Mouse (Mus musculus): Measurements from ENCODE around the gene Dmac2. TPM values are rescaled to one million over a fixed set of nuclear protein-coding genes. Genes with fewer than 3 reads are reported as not detected.

Gene Dmac2
- polyA plus RNA-seq, 1 experiment: 0.73 TPM

- Histone ChIP-seq H3K9me3 (ENCODE audit: control insufficient read depth, low read length) (no peaks in the 10 kb centered on the region), H3K4me3 (replicated peaks) (no peak overlapping the region), H3K4me1 (ENCODE audit: control insufficient read depth) (no peaks in the 10 kb centered on the region; the same call in 1 of the 2 replicates), H3K27me3 (ENCODE audit: control insufficient read depth) (no peaks in the 10 kb centered on the region), H3K36me3 (ENCODE audit: control insufficient read depth) (no peaks in the 10 kb centered on the region)
- TF ChIP-seq TAL1 (IDR thresholded peaks at IDR 0.05; ENCODE audit: low read length): no peak
These were observed 7.7 kb upstream of the Dmac2 start for GRCm38 (mm10) chr7:25611501-25611900.

DNA sequence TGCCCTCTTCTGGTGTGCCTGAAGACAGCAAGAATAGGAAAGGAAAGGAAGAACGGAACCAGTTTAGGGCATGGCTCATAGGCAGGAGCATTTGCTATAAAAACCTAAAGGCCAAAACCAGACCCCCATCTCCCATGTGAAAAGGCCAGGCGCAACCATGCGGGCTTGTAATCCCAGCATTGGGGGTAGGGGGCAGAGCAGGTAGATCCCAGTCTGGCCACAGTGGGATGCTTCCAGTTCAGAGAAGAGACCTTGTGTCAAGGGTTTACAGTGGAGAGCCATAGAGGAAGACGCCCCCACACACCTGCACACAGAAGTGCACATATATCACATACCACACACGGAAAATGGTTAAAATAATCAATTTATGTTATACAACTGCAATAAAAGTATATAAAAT lies 5.1 kb upstream of the Dmac2 start:
- H3K4me3 ChIP-seq (replicated peaks): no peak overlapping the region
- H3K36me3 ChIP-seq (ENCODE audit: control insufficient read depth): no peaks in the 10 kb centered on the region
- H3K4me1 ChIP-seq (ENCODE audit: control insufficient read depth): peaks cover 5% of the 10 kb centered on the region
- no peaks in the 10 kb centered on the region for H3K27me3 ChIP-seq (ENCODE audit: control insufficient read depth)
- no peak for TF ChIP-seq TAL1 (IDR thresholded peaks at IDR 0.05; ENCODE audit: low read length)
- TF ChIP-seq GATA1 (IDR thresholded peaks at IDR 0.05; ENCODE audit: low read length): no peak
- no peaks in the 10 kb centered on the region for H3K9me3 ChIP-seq (ENCODE audit: control insufficient read depth, low read length)

GRCm38 (mm10) chr7:25614831-25615705 lies 4.1 kb upstream of the Dmac2 start:
- no peaks in the 10 kb centered on the region for H3K36me3 ChIP-seq (ENCODE audit: control insufficient read depth)
- H3K4me3 ChIP-seq (replicated peaks): no peak overlapping the region
- H3K9me3 ChIP-seq (ENCODE audit: control insufficient read depth, low read length): no peaks in the 10 kb centered on the region
- H3K4me1 ChIP-seq (ENCODE audit: control insufficient read depth): peaks cover 15% of the 10 kb centered on the region
- TF ChIP-seq TAL1 (IDR thresholded peaks at IDR 0.05; ENCODE audit: low read length) (no peak), GATA1 (IDR thresholded peaks at IDR 0.05; ENCODE audit: low read length) (no peak)
- H3K27me3 ChIP-seq (ENCODE audit: control insufficient read depth): no peaks in the 10 kb centered on the region

- TF ChIP-seq GATA1 (IDR thresholded peaks at IDR 0.05; ENCODE audit: low read length) (no peak), TAL1 (IDR thresholded peaks at IDR 0.05; ENCODE audit: low read length) (no peak)
- Histone ChIP-seq H3K4me3 (replicated peaks) (no peak within 1 kb of the TSS), H3K9me3 (ENCODE audit: control insufficient read depth, low read length) (no peaks in the 10 kb centered on the region), H3K4me1 (ENCODE audit: control insufficient read depth) (peaks cover 17% of the 10 kb centered on the region), H3K27me3 (ENCODE audit: control insufficient read depth) (no peaks in the 10 kb centered on the region), H3K36me3 (ENCODE audit: control insufficient read depth) (no peaks in the 10 kb centered on the region)
These were observed 3.6 kb upstream of the Dmac2 start, which contains the start of gene Erich4 for GRCm38 (mm10) chr7:25615706-25616011. Gene Erich4 (minus strand): TSS chr7:25615892.

DNA sequence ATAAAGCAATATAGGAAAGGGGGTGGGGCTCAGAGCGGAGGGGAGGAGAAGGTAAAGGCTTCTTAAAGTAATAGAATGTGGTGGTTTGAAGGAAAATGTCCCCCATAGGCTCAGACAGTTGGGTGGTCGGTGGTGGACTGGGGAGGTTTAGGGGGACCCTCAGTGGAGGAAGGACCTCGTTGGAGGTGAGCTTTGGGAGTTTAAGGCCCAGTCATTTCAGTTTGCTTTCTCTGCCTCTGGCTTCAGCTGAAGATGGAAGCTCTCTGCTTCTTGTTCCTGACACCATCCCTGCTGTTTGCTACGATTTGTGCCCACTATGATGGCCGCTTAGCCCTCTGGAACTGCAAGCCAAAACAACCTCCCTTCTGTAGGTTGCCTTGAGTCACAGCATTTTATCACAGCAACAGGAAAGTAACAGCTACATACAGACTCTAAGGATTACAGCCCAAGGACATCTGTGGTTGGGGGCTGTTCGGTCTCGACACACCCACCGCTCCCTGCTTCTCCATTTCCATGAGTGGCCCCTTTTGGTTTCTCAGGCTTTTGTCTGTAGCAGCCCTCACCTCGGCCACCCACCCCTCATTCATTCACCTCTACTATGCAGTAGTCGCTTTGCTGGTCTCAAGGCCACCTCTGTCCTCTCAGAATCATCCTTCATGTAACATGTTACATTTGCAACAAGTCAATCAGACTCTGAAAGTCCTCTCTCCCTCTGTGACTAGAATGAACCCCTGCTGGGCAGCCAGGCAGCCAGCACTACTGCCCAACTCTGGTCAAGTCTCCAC lies 1.6 kb upstream of the Dmac2 start:
- TF ChIP-seq GATA1 (IDR thresholded peaks at IDR 0.05; ENCODE audit: low read length): no peak
- TF ChIP-seq TAL1 (IDR thresholded peaks at IDR 0.05; ENCODE audit: low read length): no peak
- Histone ChIP-seq H3K4me1 (ENCODE audit: control insufficient read depth) (peaks cover 17% of the 10 kb centered on the region), H3K4me3 (replicated peaks) (no peak overlapping the region), H3K27me3 (ENCODE audit: control insufficient read depth) (no peaks in the 10 kb centered on the region), H3K9me3 (ENCODE audit: control insufficient read depth, low read length) (no peaks in the 10 kb centered on the region), H3K36me3 (ENCODE audit: control insufficient read depth) (peaks cover 9% of the 10 kb centered on the region)

- peak overlapping the region; percentile 83 for H3K4me3 ChIP-seq (replicated peaks)
- no peaks in the 10 kb centered on the region for H3K9me3 ChIP-seq (ENCODE audit: control insufficient read depth, low read length)
- H3K4me1 ChIP-seq (ENCODE audit: control insufficient read depth): peaks cover 17% of the 10 kb centered on the region
- peaks cover 21% of the 10 kb centered on the region for H3K36me3 ChIP-seq (ENCODE audit: control insufficient read depth)
- TF ChIP-seq TAL1 (IDR thresholded peaks at IDR 0.05; ENCODE audit: low read length) (no peak), GATA1 (IDR thresholded peaks at IDR 0.05; ENCODE audit: low read length) (no peak)
- H3K27me3 ChIP-seq (ENCODE audit: control insufficient read depth): no peaks in the 10 kb centered on the region
These were observed 443 bp downstream of the Dmac2 start for GRCm38 (mm10) chr7:25619722-25619991.

- Histone ChIP-seq H3K4me3 (replicated peaks) (peak overlapping the region; percentile 83), H3K9me3 (ENCODE audit: control insufficient read depth, low read length) (no peaks in the 10 kb centered on the region), H3K36me3 (ENCODE audit: control insufficient read depth) (peaks cover 23% of the 10 kb centered on the region), H3K4me1 (ENCODE audit: control insufficient read depth) (peaks cover 17% of the 10 kb centered on the region), H3K27me3 (ENCODE audit: control insufficient read depth) (no peaks in the 10 kb centered on the region)
- TF ChIP-seq TAL1 (IDR thresholded peaks at IDR 0.05; ENCODE audit: low read length): no peak
These were observed 887 bp downstream of the Dmac2 start for GRCm38 (mm10) chr7:25620101-25620500.

GRCm38 (mm10) chr7:25620751-25621150 lies 1.5 kb downstream of the Dmac2 start:
- TF ChIP-seq TAL1 (IDR thresholded peaks at IDR 0.05; ENCODE audit: low read length) (no peak), GATA1 (IDR thresholded peaks at IDR 0.05; ENCODE audit: low read length) (no peak)
- H3K4me1 ChIP-seq (ENCODE audit: control insufficient read depth): peaks cover 20% of the 10 kb centered on the region
- H3K36me3 ChIP-seq (ENCODE audit: control insufficient read depth): peaks cover 26% of the 10 kb centered on the region
- H3K27me3 ChIP-seq (ENCODE audit: control insufficient read depth): no peaks in the 10 kb centered on the region
- no peaks in the 10 kb centered on the region for H3K9me3 ChIP-seq (ENCODE audit: control insufficient read depth, low read length)
- H3K4me3 ChIP-seq (replicated peaks): no peak overlapping the region

DNA sequence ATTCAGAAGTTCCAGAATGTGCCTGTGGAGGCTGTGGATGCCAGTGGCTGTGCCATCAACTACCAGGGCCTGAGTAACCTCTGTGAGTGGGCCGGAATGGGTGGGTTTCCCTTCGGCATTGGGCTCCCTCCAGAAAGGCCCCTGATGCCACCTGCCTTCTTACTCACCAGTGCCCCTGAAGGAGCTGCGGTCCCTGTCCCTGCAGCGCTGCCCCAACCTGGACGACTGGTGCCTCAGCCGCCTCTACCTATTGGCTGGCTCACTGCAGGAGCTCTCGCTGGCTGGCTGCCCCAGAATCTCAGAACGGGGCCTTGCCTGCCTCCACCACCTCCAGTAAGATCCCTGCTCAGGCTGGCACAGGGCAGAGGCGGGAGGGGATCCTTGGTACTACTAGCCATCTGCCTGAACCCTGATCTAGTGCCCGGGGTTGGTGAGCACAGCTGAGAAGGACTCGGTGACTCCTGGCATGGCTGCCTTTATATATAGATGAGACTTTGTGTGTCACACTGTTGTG lies 4.7 kb downstream of the Dmac2 start:
- Histone ChIP-seq H3K4me3 (replicated peaks) (no peak overlapping the region), H3K27me3 (ENCODE audit: control insufficient read depth) (no peaks in the 10 kb centered on the region), H3K9me3 (ENCODE audit: control insufficient read depth, low read length) (no peaks in the 10 kb centered on the region), H3K4me1 (ENCODE audit: control insufficient read depth) (peaks cover 47% of the 10 kb centered on the region), H3K36me3 (ENCODE audit: control insufficient read depth) (peaks cover 27% of the 10 kb centered on the region)
- TF ChIP-seq TAL1 (IDR thresholded peaks at IDR 0.05; ENCODE audit: low read length): no peak
- TF ChIP-seq GATA1 (IDR thresholded peaks at IDR 0.05; ENCODE audit: low read length): no peak
